Mouse (Mus musculus): ENCODE measurements around the gene Llph. TPM values are rescaled to one million over a fixed set of nuclear protein-coding genes. Genes with fewer than 3 reads are reported as not detected.

The Llph gene
- polyA plus RNA-seq, 1 experiment from 2014 or later, result 35.8 TPM

GRCm38 (mm10) chr10:120231718-120232117 lies 4.8 kb downstream of the Llph start:
- no peak for ATAC-seq (ENCODE audit: low FRiP score, low read depth)
- Histone ChIP-seq H3K4me1 (replicated peaks) (peaks cover 21% of the 10 kb centered on the region), H3K36me3 (peaks cover 21% of the 10 kb centered on the region), H3K27ac (replicated peaks) (no peak overlapping the region), H3K4me2 (no peak overlapping the region), H3K9me3 (no peaks in the 10 kb centered on the region), H3K4me3 (no peak overlapping the region), H3K27me3 (no peaks in the 10 kb centered on the region), H3K9ac (no peak overlapping the region)
- WGBS, result 31% methylated on average over 5 of the region's 5 CpGs

- no peak overlapping the region for H3K9ac ChIP-seq
- H3K4me1 ChIP-seq (replicated peaks), result peaks cover 7% of the 10 kb centered on the region; the same call in 1 of the 2 replicates
- no peak overlapping the region for H3K4me3 ChIP-seq
- 34% methylated on average over 18 of the region's 18 CpGs for WGBS
- no peaks in the 10 kb centered on the region for H3K27me3 ChIP-seq
- H3K9me3 ChIP-seq, result no peaks in the 10 kb centered on the region
- no peak overlapping the region for H3K27ac ChIP-seq (replicated peaks)
- peaks cover 19% of the 10 kb centered on the region for H3K36me3 ChIP-seq
- ATAC-seq (ENCODE audit: low FRiP score, low read depth), result no peak
- H3K4me2 ChIP-seq, result no peak overlapping the region
These were observed 6.9 kb downstream of the Llph start for GRCm38 (mm10) chr10:120233655-120234367.

- 0 out of 2 replicates have a peak, but pooled peaks cover 5% of the 10 kb centered on the region for H3K36me3 ChIP-seq
- no peak overlapping the region for H3K9ac ChIP-seq
- H3K4me3 ChIP-seq, result no peak overlapping the region
These were observed 10.0 kb downstream of the Llph start for GRCm38 (mm10) chr10:120236855-120237254.

GRCm38 (mm10) chr10:120238241-120238640 lies 11.4 kb downstream of the Llph start:
- Histone ChIP-seq H3K9me3 (no peaks in the 10 kb centered on the region), H3K27me3 (no peaks in the 10 kb centered on the region), H3K4me2 (no peak overlapping the region), H3K9ac (no peak overlapping the region), H3K27ac (replicated peaks) (no peak overlapping the region), H3K36me3 (no peaks in the 10 kb centered on the region), H3K4me1 (replicated peaks) (no peaks in the 10 kb centered on the region), H3K4me3 (no peak overlapping the region)
- ATAC-seq (ENCODE audit: low FRiP score, low read depth), result no peak
- 87% methylated on average over 8 of the region's 8 CpGs for WGBS

More at GRCm38 (mm10) chr10:120236855-120237254, 10.0 kb downstream of the Llph start:
- H3K9me3 ChIP-seq, result no peaks in the 10 kb centered on the region
- no peak overlapping the region for H3K4me2 ChIP-seq
- no peak for ATAC-seq (ENCODE audit: low FRiP score, low read depth)
- H3K4me1 ChIP-seq (replicated peaks), result no peaks in the 10 kb centered on the region
- no peak overlapping the region for H3K27ac ChIP-seq (replicated peaks)
- WGBS, result 74% methylated on average over 9 of the region's 9 CpGs
- H3K27me3 ChIP-seq, result no peaks in the 10 kb centered on the region

- no peak overlapping the region for H3K4me3 ChIP-seq
- no peaks in the 10 kb centered on the region for H3K4me1 ChIP-seq (replicated peaks)
- no peaks in the 10 kb centered on the region for H3K9me3 ChIP-seq
- 62% methylated on average over 6 of the region's 6 CpGs for WGBS
- no peak for ATAC-seq (ENCODE audit: low FRiP score, low read depth)
- no peak overlapping the region for H3K9ac ChIP-seq
- no peak overlapping the region for H3K4me2 ChIP-seq
- no peaks in the 10 kb centered on the region for H3K27me3 ChIP-seq
- no peaks in the 10 kb centered on the region for H3K36me3 ChIP-seq
- no peak overlapping the region for H3K27ac ChIP-seq (replicated peaks)
These were observed 12.6 kb downstream of the Llph start for GRCm38 (mm10) chr10:120239476-120239875.

- no peak overlapping the region for H3K4me2 ChIP-seq
These were observed 15.6 kb downstream of the Llph start for GRCm38 (mm10) chr10:120242421-120242820.

GRCm38 (mm10) chr10:120245681-120246080 lies 18.8 kb downstream of the Llph start:
- Histone ChIP-seq H3K27ac (replicated peaks) (no peak overlapping the region), H3K36me3 (no peaks in the 10 kb centered on the region), H3K4me3 (no peak overlapping the region), H3K27me3 (no peaks in the 10 kb centered on the region), H3K4me2 (no peak overlapping the region), H3K9ac (no peak overlapping the region), H3K4me1 (replicated peaks) (no peaks in the 10 kb centered on the region), H3K9me3 (no peaks in the 10 kb centered on the region)
- ATAC-seq (ENCODE audit: low FRiP score, low read depth), result no peak
- 79% methylated on average over 5 of the region's 5 CpGs for WGBS

More at GRCm38 (mm10) chr10:120242421-120242820, 15.6 kb downstream of the Llph start:
- no peak overlapping the region for H3K27ac ChIP-seq (replicated peaks)
- ATAC-seq (ENCODE audit: low FRiP score, low read depth), result no peak
- H3K4me1 ChIP-seq (replicated peaks), result no peaks in the 10 kb centered on the region
- no peak overlapping the region for H3K9ac ChIP-seq
- H3K36me3 ChIP-seq, result no peaks in the 10 kb centered on the region
- H3K9me3 ChIP-seq, result no peaks in the 10 kb centered on the region
- H3K4me3 ChIP-seq, result no peak overlapping the region
- H3K27me3 ChIP-seq, result no peaks in the 10 kb centered on the region
- 77% methylated on average over 6 of the region's 6 CpGs for WGBS

- Histone ChIP-seq H3K9me3 (no peaks in the 10 kb centered on the region), H3K27me3 (no peaks in the 10 kb centered on the region), H3K4me3 (no peak overlapping the region), H3K9ac (no peak overlapping the region), H3K4me1 (replicated peaks) (no peaks in the 10 kb centered on the region), H3K4me2 (no peak overlapping the region), H3K36me3 (no peaks in the 10 kb centered on the region), H3K27ac (replicated peaks) (no peak overlapping the region)
- no peak for ATAC-seq (ENCODE audit: low FRiP score, low read depth)
- 49% methylated on average over 9 of the region's 9 CpGs for WGBS
These were observed 20.3 kb downstream of the Llph start for GRCm38 (mm10) chr10:120246994-120247750.

- Histone ChIP-seq H3K36me3 (no peaks in the 10 kb centered on the region), H3K4me3 (no peak overlapping the region), H3K9ac (no peak overlapping the region), H3K4me2 (no peak overlapping the region), H3K27me3 (no peaks in the 10 kb centered on the region), H3K4me1 (replicated peaks) (no peaks in the 10 kb centered on the region), H3K9me3 (no peaks in the 10 kb centered on the region), H3K27ac (replicated peaks) (no peak overlapping the region)
- ATAC-seq (ENCODE audit: low FRiP score, low read depth), result no peak
- WGBS, result 61% methylated on average over 11 of the region's 11 CpGs
These were observed 24.2 kb downstream of the Llph start for GRCm38 (mm10) chr10:120250911-120251683.

- H3K27ac ChIP-seq (replicated peaks), result no peak overlapping the region
- ATAC-seq (ENCODE audit: low FRiP score, low read depth), result no peak
- no peak overlapping the region for H3K4me3 ChIP-seq
- H3K4me2 ChIP-seq, result no peak overlapping the region
- no peaks in the 10 kb centered on the region for H3K27me3 ChIP-seq
- 90% methylated on average over 4 of the region's 4 CpGs for WGBS
- no peaks in the 10 kb centered on the region for H3K9me3 ChIP-seq
- H3K36me3 ChIP-seq, result no peaks in the 10 kb centered on the region
- H3K9ac ChIP-seq, result no peak overlapping the region
- no peaks in the 10 kb centered on the region for H3K4me1 ChIP-seq (replicated peaks)
These were observed 24.9 kb downstream of the Llph start for GRCm38 (mm10) chr10:120251791-120252190.

- no peak overlapping the region for H3K4me2 ChIP-seq
- H3K36me3 ChIP-seq, result no peaks in the 10 kb centered on the region
- no peak overlapping the region for H3K27ac ChIP-seq (replicated peaks)
- H3K27me3 ChIP-seq, result no peaks in the 10 kb centered on the region
- WGBS, result 48% methylated on average over 8 of the region's 8 CpGs
- no peak for ATAC-seq (ENCODE audit: low FRiP score, low read depth)
- no peak overlapping the region for H3K9ac ChIP-seq
- H3K9me3 ChIP-seq, result no peaks in the 10 kb centered on the region
- no peaks in the 10 kb centered on the region for H3K4me1 ChIP-seq (replicated peaks)
- H3K4me3 ChIP-seq, result no peak overlapping the region
These were observed 25.9 kb downstream of the Llph start for GRCm38 (mm10) chr10:120252800-120253199.

- no peak for ATAC-seq (ENCODE audit: low FRiP score, low read depth)
- Histone ChIP-seq H3K9me3 (no peaks in the 10 kb centered on the region), H3K4me2 (no peak overlapping the region), H3K27ac (replicated peaks) (no peak overlapping the region), H3K4me3 (no peak overlapping the region), H3K4me1 (replicated peaks) (no peaks in the 10 kb centered on the region), H3K36me3 (no peaks in the 10 kb centered on the region), H3K9ac (no peak overlapping the region), H3K27me3 (no peaks in the 10 kb centered on the region)
- 26% methylated on average over 11 of the region's 11 CpGs for WGBS
These were observed 30.4 kb downstream of the Llph start for GRCm38 (mm10) chr10:120257231-120257630.

Measured in hindbrain, embryonic 15.5 days (tissue).